Mouse (Mus musculus) forebrain, embryonic 12.5 days (tissue): Measurements from ENCODE around the gene Gfap. TPM values are rescaled to one million over a fixed set of nuclear protein-coding genes. Genes with fewer than 3 reads are reported as not detected.
A peak's percentile ranks its signal among the peaks of the same experiment; 100 is the strongest.

Experiments used
- ATAC-seq: fragments of 200-750 bp; cut with Nextera tagmentation; 2 replicates; pipeline ENCODE4 v1.8.0; 2017; ENCODE audit warnings: moderate TSS enrichment; ENCODE audit not compliant: low FRiP score
- H3K27ac ChIP-seq: fragments of 300-500 bp; sonication (generic); 2 replicates; pipeline ENCODE4 v1.5.1; 2016; ENCODE audit warnings: mild to moderate bottlenecking
- H3K27me3 ChIP-seq: fragments of 300-500 bp; sonication (generic); 2 replicates; pipeline ENCODE4 v1.6.1; 2016; ENCODE audit warnings: mild to moderate bottlenecking
- H3K36me3 ChIP-seq: fragments of 300-500 bp; sonication (generic); replicated peaks from 2 replicates; pipeline ENCODE4 v1.6.1; 2016; ENCODE audit warnings: mild to moderate bottlenecking
- H3K4me1 ChIP-seq: fragments of 300-500 bp; sonication (generic); 2 replicates; pipeline ENCODE4 v1.6.1; 2016
- H3K4me2 ChIP-seq: fragments of 300-500 bp; sonication (generic); 2 replicates; pipeline ENCODE4 v1.6.1; 2016; ENCODE audit warnings: mild to moderate bottlenecking, moderate library complexity
- H3K4me3 ChIP-seq: fragments of 300-500 bp; sonication (generic); replicated peaks from 2 replicates; pipeline ENCODE4 v1.5.1; 2016; ENCODE audit warnings: mild to moderate bottlenecking
- H3K9ac ChIP-seq: fragments of 300-500 bp; sonication (generic); 2 replicates; pipeline ENCODE4 v1.6.1; 2016; ENCODE audit warnings: mild to moderate bottlenecking
- H3K9me3 ChIP-seq: fragments of 300-500 bp; sonication (generic); 2 replicates; pipeline ENCODE4 v1.6.1; 2016
- WGBS: fragments of 180-500 bp; shearing (Covaris S2); methylation state at CpG from one replicate; pipeline ENCODE4 v1.1.7; 2016; 5-methylcytosine and 5-hydroxymethylcytosine counted together
- polyA plus RNA-seq: library from polyadenylated mRNA; unstranded; fragments of >200 nt; fragmentation: Nextera tagmentation; extraction: Ambion mirVana; gene quantifications from 2 replicates; pipeline ENCODE4 v1.2.1, GENCODE M21; 2016

Gene Gfap
- polyA plus RNA-seq, 1 experiment from 2014 or later, result 0.09 TPM

DNA sequence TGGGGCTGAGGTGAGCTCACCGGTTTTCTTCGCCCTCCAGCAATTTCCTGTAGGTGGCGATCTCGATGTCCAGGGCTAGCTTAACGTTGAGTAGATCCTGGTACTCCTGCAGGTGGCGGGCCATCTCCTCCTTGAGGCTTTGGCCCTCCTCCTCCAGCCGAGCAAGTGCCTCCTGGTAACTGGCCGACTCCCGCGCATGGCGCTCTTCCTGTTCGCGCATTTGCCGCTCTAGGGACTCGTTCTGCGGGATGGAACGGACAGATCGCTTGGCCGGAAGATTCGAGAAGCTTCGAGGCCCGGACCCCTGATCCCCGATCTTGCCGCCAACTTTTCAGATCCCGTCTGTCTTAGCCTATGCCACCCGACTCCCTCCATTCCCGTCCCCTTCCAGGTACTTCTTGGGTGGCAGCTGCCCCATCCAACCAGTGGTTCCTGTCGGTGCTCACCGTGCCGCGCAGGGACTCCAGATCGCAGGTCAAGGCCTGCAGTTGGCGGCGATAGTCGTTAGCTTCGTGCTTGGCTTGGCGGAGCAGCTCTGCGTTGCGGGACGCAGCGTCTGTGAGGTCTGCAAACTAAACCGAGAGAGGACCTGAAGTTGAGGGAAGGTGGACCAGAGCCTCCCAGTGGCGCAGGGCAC lies 7.6 kb downstream of the Gfap start:
- under 1% methylated on average over 43 of the region's 43 CpGs for WGBS
- Histone ChIP-seq H3K27ac (no peak overlapping the region), H3K27me3 (peaks cover 65% of the 10 kb centered on the region), H3K36me3 (no peaks in the 10 kb centered on the region), H3K4me1 (peaks cover 8% of the 10 kb centered on the region), H3K9me3 (no peaks in the 10 kb centered on the region), H3K4me3 (peak overlapping the region; percentile 30), H3K4me2 (peak overlapping the region; percentile 52), H3K9ac (0 out of 2 replicates have a peak overlapping the region, but pooled peaks have one; percentile 33)
- ATAC-seq, result no peak

DNA sequence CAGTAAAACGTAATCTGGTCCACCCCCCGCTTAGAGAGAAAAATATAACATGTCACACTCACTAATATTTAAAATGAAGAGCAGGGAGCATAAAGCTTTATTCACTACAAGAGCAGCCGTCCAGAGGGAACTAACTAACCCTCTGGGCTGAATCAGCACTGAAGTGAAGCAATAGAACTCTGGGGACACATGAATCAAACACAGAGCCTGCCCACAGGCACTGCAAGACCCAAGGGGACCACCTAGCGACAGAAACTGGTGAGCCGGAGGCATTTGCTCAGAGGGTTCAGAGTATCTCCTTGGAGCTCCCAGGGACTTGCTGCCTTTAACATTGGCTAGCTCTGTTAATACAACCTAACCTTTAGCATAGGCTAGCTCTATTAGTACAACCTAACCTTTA lies 10.6 kb downstream of the Gfap start:
- Histone ChIP-seq H3K27ac (no peak overlapping the region), H3K4me1 (peaks cover 8% of the 10 kb centered on the region), H3K9ac (no peak overlapping the region), H3K4me3 (no peak overlapping the region), H3K9me3 (no peaks in the 10 kb centered on the region), H3K4me2 (no peak overlapping the region), H3K27me3 (peaks cover 59% of the 10 kb centered on the region), H3K36me3 (no peaks in the 10 kb centered on the region)
- WGBS, result 76% methylated on average over 5 of the region's 5 CpGs
- no peak for ATAC-seq

DNA sequence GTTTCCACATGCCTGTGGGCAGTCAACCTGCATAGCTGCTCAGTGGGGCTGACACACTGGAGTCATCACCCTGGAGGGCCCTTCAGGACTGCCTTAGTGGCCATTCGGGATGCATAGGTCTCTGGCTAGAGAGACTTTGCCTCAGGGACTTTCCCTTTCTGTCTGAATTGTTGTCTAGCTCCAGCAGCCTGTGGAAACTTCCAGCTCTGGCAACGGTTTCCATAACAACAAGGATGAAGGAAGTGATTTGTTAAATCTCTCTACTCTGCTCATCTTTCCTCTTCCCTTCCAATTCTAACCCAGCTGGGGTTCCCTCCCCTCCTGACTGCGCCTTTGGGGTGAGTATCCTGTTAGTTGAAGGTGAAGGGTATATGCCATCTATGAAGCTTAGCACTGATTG lies 12.6 kb downstream of the Gfap start:
- no peaks in the 10 kb centered on the region for H3K36me3 ChIP-seq
- H3K4me1 ChIP-seq, result peaks cover 2% of the 10 kb centered on the region
- no peak overlapping the region for H3K27ac ChIP-seq
- H3K9ac ChIP-seq, result no peak overlapping the region
- WGBS, result 70% methylated on average over 3 of the region's 3 CpGs
- no peak overlapping the region for H3K4me2 ChIP-seq
- no peaks in the 10 kb centered on the region for H3K9me3 ChIP-seq
- H3K4me3 ChIP-seq, result no peak overlapping the region
- H3K27me3 ChIP-seq, result peaks cover 39% of the 10 kb centered on the region
- no peak for ATAC-seq

DNA sequence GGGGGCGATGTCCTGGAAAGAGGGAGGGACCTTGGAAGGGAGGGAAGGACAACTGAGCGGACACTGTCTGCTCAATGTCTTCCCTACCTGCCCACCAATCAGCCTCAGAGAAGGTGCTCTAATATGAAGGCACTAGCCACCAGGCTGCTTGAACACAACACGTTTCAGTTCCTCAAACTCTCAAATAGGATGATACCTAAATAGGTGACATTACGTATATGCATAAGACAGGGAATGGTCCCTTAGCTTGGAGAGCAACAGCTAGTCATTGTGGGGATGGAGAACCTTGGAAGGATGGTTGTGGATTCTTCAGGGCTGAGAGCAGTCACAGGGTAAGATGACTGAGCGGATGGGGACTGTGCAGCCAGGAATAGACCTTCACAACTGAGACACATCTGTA lies 13.3 kb downstream of the Gfap start:
- ATAC-seq, result no peak

DNA sequence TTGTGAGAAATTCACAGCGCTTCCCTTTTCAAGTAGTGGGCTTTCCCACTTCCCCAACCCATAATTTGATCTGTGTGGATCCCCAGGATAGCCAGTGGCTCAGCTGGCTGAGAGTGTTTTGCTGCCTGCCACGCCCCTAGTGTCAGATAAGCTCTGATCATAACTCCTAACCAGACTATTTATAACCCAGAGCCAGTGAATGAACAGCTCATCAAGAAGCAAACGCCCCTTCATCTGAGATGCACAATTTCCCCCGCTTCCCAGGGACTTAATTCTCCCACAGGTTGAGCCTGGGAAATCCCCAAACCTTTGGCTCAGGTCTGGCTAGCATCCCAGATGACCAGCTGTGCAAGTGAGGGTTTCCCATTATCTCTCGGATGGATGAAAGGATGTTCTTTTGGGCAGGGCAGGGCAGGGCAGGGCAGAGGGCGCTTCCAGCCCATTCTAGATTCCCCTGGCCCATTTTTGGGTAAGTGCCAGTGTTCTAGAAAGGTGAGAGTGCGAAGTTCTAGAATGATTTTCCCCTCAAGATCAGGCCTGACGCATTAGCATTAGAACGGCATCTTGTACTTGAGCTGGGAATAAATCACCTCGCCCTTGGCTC lies 16.0 kb downstream of the Gfap start, which contains the start of gene Fam187a:
Fam187a (plus strand) TSS at position 554 of the 604 bp plus-strand sequence.
- Histone ChIP-seq H3K4me3 (no peak within 1 kb of the TSS), H3K27me3 (peaks cover 26% of the 10 kb centered on the region; the same call in 1 of the 2 replicates), H3K36me3 (no peaks in the 10 kb centered on the region), H3K4me1 (peaks cover 13% of the 10 kb centered on the region), H3K27ac (no peak within 1 kb of the TSS), H3K4me2 (no peak within 1 kb of the TSS), H3K9me3 (no peaks in the 10 kb centered on the region), H3K9ac (no peak within 1 kb of the TSS)
- 62% methylated on average over 10 of the region's 10 CpGs for WGBS
- no peak for ATAC-seq

More for the DNA sequence above, 13.3 kb downstream of the Gfap start:
- Histone ChIP-seq H3K4me2 (no peak overlapping the region), H3K27me3 (peaks cover 35% of the 10 kb centered on the region), H3K36me3 (no peaks in the 10 kb centered on the region), H3K4me3 (no peak overlapping the region), H3K9ac (no peak overlapping the region), H3K4me1 (no peaks in the 10 kb centered on the region), H3K27ac (no peak overlapping the region), H3K9me3 (no peaks in the 10 kb centered on the region)
- WGBS, result 82% methylated on average over 5 of the region's 5 CpGs

DNA sequence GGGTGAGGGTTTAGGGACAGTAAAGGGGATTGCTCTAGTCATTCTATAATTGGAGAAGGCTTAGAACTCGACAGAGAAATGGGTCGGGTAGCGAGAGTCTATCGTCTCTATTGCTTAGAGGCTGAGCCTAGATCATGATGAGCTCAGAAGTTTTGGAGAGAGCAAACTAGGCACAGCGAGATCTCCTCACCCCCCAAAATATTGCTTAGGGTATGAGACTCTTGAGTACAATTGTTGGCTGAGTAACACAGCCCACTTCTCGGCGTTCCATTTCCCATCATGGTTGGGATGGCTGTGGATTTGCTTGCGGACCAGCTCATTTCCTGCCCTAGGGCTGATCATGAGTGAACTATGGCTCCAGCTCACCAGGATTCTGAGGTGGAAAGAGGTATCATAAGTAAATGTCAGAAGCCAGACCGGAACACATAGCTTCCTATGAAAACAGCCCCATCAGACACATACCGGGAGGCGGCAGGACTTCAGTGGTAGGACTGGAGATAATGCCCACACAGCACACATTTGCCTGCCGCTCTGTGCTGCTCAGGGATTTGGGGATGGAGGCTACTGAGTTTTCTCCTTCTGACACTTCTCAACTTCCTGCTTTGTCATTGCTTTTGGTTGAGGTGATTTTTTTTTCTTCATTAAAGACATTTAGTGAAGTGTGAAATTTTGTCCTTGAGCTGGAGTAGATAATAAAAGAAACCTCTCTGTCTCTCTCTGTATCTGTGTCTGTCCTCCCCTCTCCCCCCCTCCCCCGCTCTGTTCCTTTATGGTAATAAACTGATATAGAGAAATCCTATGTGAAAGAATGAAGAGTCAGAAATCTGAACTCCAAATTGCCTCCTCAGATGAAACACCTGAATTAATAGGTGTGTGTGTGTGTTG lies 19.2 kb downstream of the Gfap start:
- Histone ChIP-seq H3K4me2 (peak overlapping the region; percentile 84), H3K27me3 (peaks cover 9% of the 10 kb centered on the region; the same call in 1 of the 2 replicates), H3K27ac (peak overlapping the region; percentile 83), H3K9me3 (no peaks in the 10 kb centered on the region), H3K9ac (peak overlapping the region; percentile 82), H3K36me3 (peaks cover 7% of the 10 kb centered on the region), H3K4me3 (peak overlapping the region; percentile 72), H3K4me1 (peaks cover 22% of the 10 kb centered on the region)
- no peak; the same call in 1 of the 2 replicates for ATAC-seq
- WGBS, result 18% methylated on average over 13 of the region's 13 CpGs

DNA sequence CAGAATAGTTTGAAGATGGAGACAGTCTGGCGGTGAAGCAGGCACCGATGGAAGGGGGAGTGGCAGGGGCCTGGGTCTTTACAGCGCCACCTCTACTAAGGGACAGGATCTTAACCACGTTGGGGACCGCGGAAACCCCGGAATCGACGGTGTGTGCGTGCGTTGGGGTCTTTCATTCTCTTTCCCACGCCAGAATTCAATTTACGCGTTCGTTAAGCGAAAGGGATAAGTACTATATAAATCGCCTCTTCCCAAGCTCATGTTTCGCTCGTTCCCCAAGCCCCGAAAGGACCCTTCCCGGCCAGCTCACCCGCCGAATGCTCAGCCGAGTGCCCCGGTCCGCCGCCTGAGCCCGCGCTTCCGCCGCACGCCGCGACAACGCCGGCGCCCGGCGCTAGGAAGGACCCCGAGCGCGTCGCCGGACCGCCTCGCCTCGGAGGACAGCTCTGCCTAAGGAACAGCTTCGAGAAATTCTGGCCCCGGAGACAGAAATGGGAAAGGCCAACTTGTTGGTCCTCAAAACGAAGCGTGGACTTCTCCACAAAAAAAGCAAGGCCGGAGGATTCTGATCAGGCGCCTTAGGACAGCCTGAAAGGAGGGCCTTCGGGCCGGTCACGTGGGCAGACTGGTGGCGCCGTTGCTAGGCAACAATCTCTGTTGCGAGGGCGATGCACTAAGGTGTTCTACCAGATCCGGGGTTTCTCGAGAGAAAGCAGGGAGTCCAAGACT lies 20.0 kb downstream of the Gfap start, which contains the start of the genes Eftud2 and Ccdc103:
Eftud2 (minus strand) TSS at position 401 of the 729 bp plus-strand sequence.
Ccdc103 (plus strand) TSS at position 620 of the 729 bp plus-strand sequence.
- H3K4me1 ChIP-seq, result peaks cover 22% of the 10 kb centered on the region
- peak within 1 kb of the TSS; percentile 72 for H3K4me3 ChIP-seq
- H3K4me2 ChIP-seq, result peak within 1 kb of the TSS; percentile 84
- peak within 1 kb of the TSS; percentile 83 for H3K27ac ChIP-seq
- ATAC-seq, result peak; percentile 94
- peak within 1 kb of the TSS; percentile 82 for H3K9ac ChIP-seq
- H3K36me3 ChIP-seq, result peaks cover 13% of the 10 kb centered on the region
- no peaks in the 10 kb centered on the region for H3K9me3 ChIP-seq
- under 1% methylated on average over 62 of the region's 62 CpGs for WGBS
- H3K27me3 ChIP-seq, result peaks cover 7% of the 10 kb centered on the region; the same call in 1 of the 2 replicates

DNA sequence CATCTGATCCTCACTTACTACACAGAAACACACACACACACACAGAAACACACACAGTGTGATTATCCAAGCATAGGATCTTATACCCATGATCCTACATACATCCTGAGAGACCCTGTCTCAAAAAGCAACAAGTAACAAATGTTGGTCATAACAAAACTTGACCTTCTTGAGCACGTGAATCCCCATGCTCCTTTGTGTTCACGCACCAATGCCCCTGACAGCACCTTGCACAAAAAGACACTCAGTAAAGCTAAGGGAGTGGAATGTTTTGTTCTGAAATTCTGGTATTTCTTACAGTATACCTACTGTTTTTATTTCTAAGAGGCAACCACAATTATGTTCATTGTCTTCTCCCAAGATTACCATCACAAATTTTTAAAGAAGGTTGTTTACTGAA lies 21.2 kb downstream of the Gfap start:
- peak overlapping the region; percentile 84 for H3K4me2 ChIP-seq
- no peak overlapping the region for H3K27ac ChIP-seq
- no peak overlapping the region; the same call in 1 of the 2 replicates for H3K9ac ChIP-seq
- 50% methylated on average over 2 of the region's 2 CpGs for WGBS
- peak overlapping the region; percentile 72; the same call in 1 of the 2 replicates for H3K4me3 ChIP-seq
- ATAC-seq, result no peak
- no peaks in the 10 kb centered on the region for H3K9me3 ChIP-seq
- H3K36me3 ChIP-seq, result peaks cover 25% of the 10 kb centered on the region
- peaks cover 7% of the 10 kb centered on the region; the same call in 1 of the 2 replicates for H3K27me3 ChIP-seq
- H3K4me1 ChIP-seq, result peaks cover 22% of the 10 kb centered on the region

DNA sequence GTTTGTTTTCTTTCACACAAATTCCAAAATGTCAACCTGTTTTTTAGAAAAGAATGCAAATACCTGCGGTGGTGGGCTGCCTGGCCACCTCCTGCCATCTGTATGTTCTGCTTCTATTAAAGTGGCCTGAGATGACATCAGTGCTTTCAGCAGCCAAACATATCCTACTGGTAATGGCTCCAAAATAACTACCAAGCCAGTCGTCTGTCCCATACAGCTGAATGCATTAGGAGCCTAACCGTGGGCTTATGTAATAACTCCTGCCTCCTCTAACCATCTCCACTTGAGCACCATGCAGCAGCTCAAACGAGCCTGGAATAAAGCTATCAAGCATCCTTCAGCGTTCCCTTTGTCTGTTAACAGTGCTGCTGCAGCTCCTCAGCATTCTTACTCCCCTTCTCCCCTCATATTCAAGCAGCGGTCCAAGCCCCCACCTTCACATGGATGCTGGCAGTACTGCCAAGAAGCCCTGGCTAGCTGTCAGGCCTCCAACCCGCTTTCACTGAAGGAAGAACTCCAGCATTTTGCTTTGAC lies 25.8 kb downstream of the Gfap start:
- Histone ChIP-seq H3K27ac (no peak overlapping the region), H3K4me3 (no peak overlapping the region), H3K36me3 (peaks cover 54% of the 10 kb centered on the region), H3K9ac (no peak overlapping the region), H3K27me3 (no peaks in the 10 kb centered on the region), H3K4me1 (peaks cover 10% of the 10 kb centered on the region), H3K9me3 (no peaks in the 10 kb centered on the region), H3K4me2 (no peak overlapping the region)
- 82% methylated on average over 7 of the region's 7 CpGs for WGBS
- no peak for ATAC-seq

DNA sequence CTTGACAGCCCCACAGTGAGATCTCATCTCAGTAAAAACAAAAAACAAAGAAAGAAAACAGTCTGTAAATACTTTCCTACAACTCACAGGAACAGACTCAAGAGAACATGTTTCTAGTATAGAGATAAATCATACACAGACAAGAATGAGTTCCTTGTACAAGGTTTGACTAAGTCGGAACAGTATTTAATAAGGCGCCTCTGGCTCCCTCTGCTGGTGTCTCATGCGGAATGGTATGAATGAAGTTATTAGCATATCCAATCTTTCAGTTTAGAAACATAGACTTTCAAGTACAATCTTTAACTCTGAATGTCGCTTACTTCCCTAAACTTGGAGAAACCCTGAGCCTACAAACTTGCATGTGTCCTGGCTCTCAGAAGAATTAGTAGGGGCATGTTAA lies 36.4 kb downstream of the Gfap start:
- 53% methylated on average over 4 of the region's 4 CpGs for WGBS
- no peak overlapping the region for H3K4me3 ChIP-seq

DNA sequence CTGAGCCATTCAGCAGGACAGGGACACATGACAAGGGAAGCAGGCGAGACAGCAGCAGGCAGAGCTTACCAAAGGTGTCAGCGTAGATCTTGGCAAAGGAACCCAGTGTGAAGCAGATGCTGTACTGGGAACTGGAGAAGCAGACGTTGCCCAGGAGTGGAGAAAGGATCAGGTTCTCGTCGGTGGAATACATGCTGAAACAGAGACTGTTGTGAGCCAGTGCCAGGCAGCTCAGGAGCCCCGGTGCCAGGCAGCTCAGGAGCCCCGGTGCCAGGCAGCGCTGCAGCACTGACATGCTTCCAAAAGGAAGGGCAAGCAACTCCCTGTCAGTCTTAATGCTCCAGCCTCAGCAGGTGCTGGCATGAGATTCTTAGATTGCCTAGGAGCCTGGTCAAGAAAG lies 40.8 kb downstream of the Gfap start:
- Histone ChIP-seq H3K4me3 (no peak overlapping the region), H3K27ac (no peak overlapping the region), H3K27me3 (no peaks in the 10 kb centered on the region), H3K36me3 (peaks cover 85% of the 10 kb centered on the region), H3K4me2 (no peak overlapping the region), H3K9me3 (no peaks in the 10 kb centered on the region), H3K9ac (no peak overlapping the region), H3K4me1 (no peaks in the 10 kb centered on the region)
- no peak for ATAC-seq
- 87% methylated on average over 8 of the region's 8 CpGs for WGBS

More for the DNA sequence above, 36.4 kb downstream of the Gfap start:
- H3K9ac ChIP-seq, result no peak overlapping the region
- ATAC-seq, result no peak
- H3K4me2 ChIP-seq, result no peak overlapping the region
- H3K9me3 ChIP-seq, result no peaks in the 10 kb centered on the region
- peaks cover 97% of the 10 kb centered on the region for H3K36me3 ChIP-seq
- no peak overlapping the region for H3K27ac ChIP-seq
- no peaks in the 10 kb centered on the region for H3K27me3 ChIP-seq
- H3K4me1 ChIP-seq, result no peaks in the 10 kb centered on the region
